Mouse (Mus musculus) layer of hippocampus, adult 18-20 months (tissue): ENCODE results near the gene Plekhg5. TPM values are rescaled to one million over a fixed set of nuclear protein-coding genes. Genes with fewer than 3 reads are reported as not detected.
"Not testable (repeated sequence)": the region's sequence is repeated elsewhere in the genome, so short reads cannot be mapped to it uniquely, and the experiment has no call there.

Source experiments
- DNase-seq, 2 experiments: peaks; one replicate each; pipeline ENCODE4 v3.0.0; 2022; ENCODE audit warnings: low spot score in 2 of 2
- long read RNA-seq: library from polyadenylated mRNA; stranded (forward); transcript quantifications from one replicate; pipeline ENCODE4 v2.0.0, GENCODE M21; 2021
- total RNA-seq, 2 experiments: library from RNA; stranded (reverse); gene quantifications; 2 replicates each; pipeline ENCODE4 v1.2.3; 2021

Plekhg5 gene
- 100 to 1,000 TPM; 147 to 149 TPM for total RNA-seq
- long read RNA-seq, transcript Plekhg5-204 (22 exons, 3,818 nt) = major isoform, 78 of 178 reads
- long read RNA-seq, transcript Plekhg5-203 (22 exons, 3,933 nt) = minor isoform, 14 of 178 reads
- long read RNA-seq, partial matches to known transcripts = 34 of 178 reads
- long read RNA-seq, other reads (novel, unspliced or antisense) = 49 of 178 reads

- peak in 1 of 2 experiments; percentile 54 for DNase-seq
Measured at GRCm38 (mm10) chr4:152072121-152072601, at the start of gene Plekhg5. Plekhg5 (plus strand) TSS chr4:152072498.

- peak in 1 of 2 experiments; percentile 16 for DNase-seq
Measured at GRCm38 (mm10) chr4:152022506-152022905, 49.8 kb upstream of the Plekhg5 start.

GRCm38 (mm10) chr4:152024525-152024924 lies 47.8 kb upstream of the Plekhg5 start:
- no peak for DNase-seq

- DNase-seq = no peak
Measured at GRCm38 (mm10) chr4:152026751-152027508, 45.4 kb upstream of the Plekhg5 start.

- peak; percentile 96 to 98 for DNase-seq
Measured at GRCm38 (mm10) chr4:152027524-152027923, 44.8 kb upstream of the Plekhg5 start, which contains the start of gene Zbtb48. Zbtb48 (minus strand) TSS chr4:152027671.

GRCm38 (mm10) chr4:152028456-152028855 lies 43.8 kb upstream of the Plekhg5 start:
- no peak for DNase-seq

GRCm38 (mm10) chr4:152029087-152029486 lies 43.2 kb upstream of the Plekhg5 start:
- DNase-seq = no peak

- DNase-seq = no peak
Measured at GRCm38 (mm10) chr4:152029997-152030396, 42.3 kb upstream of the Plekhg5 start.

GRCm38 (mm10) chr4:152032922-152033321 lies 39.4 kb upstream of the Plekhg5 start:
- no peak for DNase-seq

GRCm38 (mm10) chr4:152036464-152036863 lies 35.8 kb upstream of the Plekhg5 start:
- DNase-seq = not testable (repeated sequence)

GRCm38 (mm10) chr4:152038225-152038984 lies 33.9 kb upstream of the Plekhg5 start, which contains the start of gene Tas1r1:
Tas1r1 (minus strand) TSS chr4:152038568.
- no peak for DNase-seq

GRCm38 (mm10) chr4:152038985-152039830 lies 33.1 kb upstream of the Plekhg5 start, which contains the start of gene Nol9:
Nol9 (plus strand) TSS chr4:152039321.
- DNase-seq = peak; percentile 86 to 92

GRCm38 (mm10) chr4:152039831-152040310 lies 32.4 kb upstream of the Plekhg5 start:
- DNase-seq = no peak

GRCm38 (mm10) chr4:152041924-152042641 lies 30.2 kb upstream of the Plekhg5 start:
- DNase-seq = no peak

GRCm38 (mm10) chr4:152043171-152043570 lies 29.1 kb upstream of the Plekhg5 start:
- no peak for DNase-seq

- DNase-seq = no peak
Measured at GRCm38 (mm10) chr4:152044609-152045008, 27.7 kb upstream of the Plekhg5 start.

GRCm38 (mm10) chr4:152062390-152063110 lies 9.7 kb upstream of the Plekhg5 start:
- DNase-seq = no peak

- DNase-seq = no peak
Measured at GRCm38 (mm10) chr4:152067280-152067679, 5.0 kb upstream of the Plekhg5 start.

- no peak for DNase-seq
Measured at GRCm38 (mm10) chr4:152068166-152068724, 4.1 kb upstream of the Plekhg5 start.
